Mouse (Mus musculus): ENCODE measurements around the gene Usmg5.
"Not testable (repeated sequence)": the region's sequence is repeated elsewhere in the genome, so short reads cannot be mapped to it uniquely, and the experiment has no call there.

Gene Usmg5

DNA sequence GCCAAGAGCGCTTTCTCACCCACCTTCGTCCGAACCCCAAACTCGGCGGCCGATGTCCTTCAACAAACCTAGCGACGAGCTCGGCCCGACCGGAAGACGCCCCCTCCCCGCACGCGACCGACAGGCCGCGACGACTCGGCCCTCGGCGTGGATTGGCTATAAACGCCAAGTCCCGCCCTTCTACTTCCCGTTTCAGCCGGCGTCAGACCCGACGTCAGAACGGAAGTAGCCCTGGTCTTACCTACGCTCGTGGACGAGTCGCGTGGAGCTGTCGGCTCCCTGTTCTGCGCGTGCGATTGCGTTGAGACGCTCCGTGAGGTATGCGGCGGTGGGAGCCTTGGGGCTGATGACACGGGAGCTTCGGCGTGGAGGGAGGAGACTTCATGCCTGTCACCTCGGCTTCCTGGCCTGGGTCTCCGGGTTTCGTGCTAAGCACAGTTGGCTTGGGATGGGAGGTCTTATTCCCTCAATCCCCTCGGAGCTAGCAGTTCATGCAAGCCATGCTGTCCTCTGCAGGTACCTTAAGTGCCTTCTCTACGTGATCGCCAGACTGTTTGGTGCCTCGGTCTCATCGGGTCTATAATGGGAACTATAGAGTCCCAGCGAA is at the start of gene Usmg5, which contains the start of gene Pdcd11:
TSS of gene Usmg5 (minus strand) at position 98 of the 607 bp plus-strand sequence.
TSS of gene Pdcd11 (plus strand) at position 219 of the 607 bp plus-strand sequence.
- DNase-seq (ENCODE audit: low read depth), result peak; percentile 90

DNA sequence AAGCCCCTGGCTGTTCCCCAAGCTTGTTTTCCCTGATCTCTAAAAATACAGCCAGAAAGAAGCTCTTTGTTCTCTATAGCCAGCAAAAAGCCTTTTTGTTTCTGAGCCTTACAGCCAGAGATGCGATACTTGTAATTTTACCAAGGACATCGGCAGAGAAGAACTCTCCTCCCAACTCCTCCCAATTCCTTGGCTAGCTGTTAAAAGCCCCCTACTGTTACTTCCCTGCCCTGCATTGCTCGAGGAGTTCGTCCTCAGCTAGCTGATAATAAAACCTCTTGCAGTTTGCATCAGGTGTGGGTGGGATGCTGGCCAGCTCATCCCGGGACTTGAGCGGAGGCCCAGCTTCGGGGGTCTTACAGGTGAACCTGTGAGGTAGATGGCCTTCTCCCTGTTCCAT is 49.2 kb upstream of the Usmg5 start:
- DNase-seq (ENCODE audit: low read depth), result not testable (repeated sequence)

DNA sequence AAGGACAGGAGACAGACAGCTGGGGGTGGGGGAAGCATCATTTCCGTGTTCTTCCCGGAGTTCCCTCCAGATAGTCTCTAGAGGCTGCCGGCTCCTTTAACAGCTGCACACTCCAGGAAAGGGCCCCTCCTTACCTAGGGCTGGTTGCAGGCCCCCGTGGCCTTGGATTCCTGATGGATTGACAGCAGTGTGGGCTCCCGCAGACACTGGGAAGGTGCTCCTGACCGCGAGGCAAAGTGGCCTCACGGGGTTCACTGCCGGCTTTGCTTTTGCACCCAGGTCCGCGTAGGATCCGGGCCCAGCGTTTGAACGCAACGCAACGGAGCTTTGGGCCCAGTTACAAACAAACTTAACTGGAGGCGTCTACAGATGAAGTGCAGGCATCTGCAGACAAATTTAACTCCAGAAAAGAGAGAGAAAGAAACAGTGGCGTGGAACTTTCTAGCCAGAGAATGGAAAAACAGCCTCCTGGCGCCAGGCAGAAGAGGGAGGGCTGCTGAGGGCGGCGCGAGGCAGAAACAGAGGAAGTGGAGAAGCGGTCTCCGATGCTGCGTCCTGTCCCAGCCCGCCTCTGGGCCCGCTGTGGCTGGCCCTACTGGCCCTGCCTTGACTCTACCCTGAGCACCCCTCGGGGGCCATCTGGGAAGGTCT is 47.4 kb upstream of the Usmg5 start, which contains the start of gene Calhm2:
TSS of gene Calhm2 (minus strand) at position 524 of the 651 bp plus-strand sequence.
- no peak for DNase-seq (ENCODE audit: low read depth)

DNA sequence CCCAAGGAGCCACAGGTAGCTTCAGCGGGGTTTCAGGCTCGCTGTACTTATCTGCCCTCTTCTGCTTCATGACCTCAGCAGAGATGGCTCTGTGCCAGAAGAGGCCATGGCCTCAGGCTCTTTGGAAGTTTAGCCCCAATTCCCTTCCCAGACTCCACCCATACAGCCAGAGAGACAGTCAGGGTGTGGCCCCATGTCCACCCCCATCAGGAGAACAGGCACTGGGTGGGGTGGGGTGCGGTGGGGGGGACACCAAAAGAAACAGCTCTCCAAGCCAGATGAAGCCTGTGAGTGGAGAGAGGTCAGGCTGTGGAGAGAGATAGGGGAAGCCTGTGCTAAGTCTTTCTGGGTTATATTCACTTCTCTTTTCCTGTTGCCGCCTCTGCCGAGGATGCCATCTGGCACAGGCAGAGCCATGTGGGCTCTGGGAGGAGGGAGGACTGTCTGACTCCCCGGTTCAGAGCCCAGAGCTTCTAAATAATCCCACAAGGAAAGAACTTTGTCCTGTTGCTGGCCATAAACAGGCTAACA is 46.7 kb upstream of the Usmg5 start:
- DNase-seq (ENCODE audit: low read depth), result peak; percentile 44

DNA sequence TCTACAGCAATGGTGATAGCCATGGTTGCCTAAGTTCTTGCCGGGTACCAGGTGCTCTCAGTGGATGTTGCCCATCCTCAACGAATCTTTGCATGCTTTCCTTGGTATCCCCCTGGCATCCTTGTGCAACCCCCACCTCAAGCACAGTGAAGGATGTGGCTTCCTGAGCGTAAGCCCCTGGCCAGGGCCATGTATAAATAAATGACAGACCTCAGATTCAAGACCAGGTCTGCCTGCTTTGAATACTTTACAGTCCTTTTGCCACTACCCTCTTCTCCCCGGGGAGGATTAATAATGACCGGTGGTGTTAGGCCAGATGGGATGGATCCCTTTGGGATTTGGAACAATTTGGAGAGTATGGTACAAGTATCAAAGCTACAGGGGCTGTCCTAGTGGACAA is 45.7 kb upstream of the Usmg5 start:
- DNase-seq (ENCODE audit: low read depth), result no peak

DNA sequence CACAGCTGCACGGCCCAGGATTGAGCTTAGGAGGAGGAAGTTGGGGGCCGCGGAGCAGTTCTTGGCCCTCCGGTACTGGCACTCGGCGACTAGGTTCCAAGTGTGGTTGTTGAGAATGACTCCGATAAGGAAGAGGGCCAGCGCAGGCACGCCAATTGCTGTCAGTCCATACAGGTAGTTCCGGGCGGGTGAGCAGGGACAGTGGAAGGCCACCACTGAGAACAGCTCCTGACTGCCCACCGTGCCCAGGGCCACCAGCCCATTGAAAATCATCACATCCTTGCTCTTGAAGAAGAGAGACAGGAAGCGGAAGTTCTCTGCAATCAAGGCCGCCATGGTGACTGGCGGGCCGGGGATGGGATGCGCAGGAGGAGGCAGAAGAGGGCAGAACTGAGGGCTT is 45.1 kb upstream of the Usmg5 start:
- DNase-seq (ENCODE audit: low read depth), result no peak

DNA sequence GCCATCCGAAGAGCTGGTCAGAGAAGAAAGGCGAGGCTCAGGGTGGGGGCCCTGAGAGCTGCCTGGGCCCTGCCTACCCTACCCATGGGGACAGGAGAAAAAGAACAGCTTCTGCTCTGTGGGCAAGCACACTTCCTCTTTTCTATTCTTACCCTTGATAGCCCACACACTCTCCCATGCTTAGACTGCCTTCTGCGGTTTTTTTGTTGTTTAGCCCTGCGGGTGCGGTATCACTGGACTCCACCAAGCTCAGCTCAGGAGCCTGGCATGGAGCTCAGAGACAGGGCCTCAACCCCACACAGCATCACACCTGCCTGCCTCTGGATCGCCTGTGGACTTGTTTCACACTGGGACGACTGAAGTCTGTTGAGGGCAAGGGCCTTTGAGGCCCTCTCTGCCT is 42.7 kb upstream of the Usmg5 start:
- peak; percentile 50 for DNase-seq (ENCODE audit: low read depth)

DNA sequence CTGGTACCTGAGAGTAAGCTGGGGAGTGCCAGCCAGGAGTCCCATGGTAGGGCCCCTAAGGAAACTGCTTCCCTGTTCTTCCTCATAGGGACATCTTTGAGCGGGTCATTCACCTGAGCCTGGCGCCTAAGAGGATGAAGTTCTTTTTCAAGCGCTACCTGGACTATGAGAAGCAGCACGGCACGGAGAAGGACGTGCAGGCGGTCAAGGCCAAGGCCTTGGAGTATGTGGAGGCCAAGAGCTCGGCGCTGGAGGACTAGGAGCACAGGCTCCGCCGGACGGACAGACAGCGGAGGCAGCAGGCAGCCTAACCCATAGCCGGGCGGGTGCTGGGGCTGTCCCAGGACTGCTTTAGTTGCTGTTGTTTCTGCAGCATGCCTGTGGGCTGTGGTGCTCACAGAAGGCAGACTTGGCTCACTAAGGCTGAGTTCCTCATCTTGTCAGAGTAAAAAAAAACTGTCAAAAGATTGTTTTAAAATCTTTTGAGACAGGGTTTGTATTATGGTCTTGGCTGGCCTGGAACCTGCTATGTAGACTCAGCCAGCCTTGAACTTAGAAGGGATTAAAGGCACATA is 40.2 kb upstream of the Usmg5 start:
- DNase-seq (ENCODE audit: low read depth), result no peak

DNA sequence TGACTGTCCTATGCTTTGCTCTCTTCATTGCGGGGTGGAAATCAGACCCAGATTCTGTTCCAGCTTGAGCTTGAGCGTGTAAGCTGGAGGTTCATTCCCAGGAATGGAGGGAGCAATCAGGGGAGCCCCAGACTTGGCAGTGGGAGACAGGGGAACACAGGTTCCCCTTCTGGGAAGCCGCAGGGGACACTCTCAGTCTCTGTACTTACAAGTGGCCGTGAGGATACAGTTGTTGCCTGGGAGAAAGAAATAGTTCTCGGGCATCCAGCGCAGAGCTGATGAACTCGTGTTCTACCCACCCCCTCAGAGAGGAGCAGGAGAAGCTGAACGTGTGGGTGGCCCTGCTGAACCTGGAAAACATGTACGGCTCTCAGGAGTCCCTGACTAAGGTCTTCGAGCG is 38.4 kb upstream of the Usmg5 start:
- no peak for DNase-seq (ENCODE audit: low read depth)

DNA sequence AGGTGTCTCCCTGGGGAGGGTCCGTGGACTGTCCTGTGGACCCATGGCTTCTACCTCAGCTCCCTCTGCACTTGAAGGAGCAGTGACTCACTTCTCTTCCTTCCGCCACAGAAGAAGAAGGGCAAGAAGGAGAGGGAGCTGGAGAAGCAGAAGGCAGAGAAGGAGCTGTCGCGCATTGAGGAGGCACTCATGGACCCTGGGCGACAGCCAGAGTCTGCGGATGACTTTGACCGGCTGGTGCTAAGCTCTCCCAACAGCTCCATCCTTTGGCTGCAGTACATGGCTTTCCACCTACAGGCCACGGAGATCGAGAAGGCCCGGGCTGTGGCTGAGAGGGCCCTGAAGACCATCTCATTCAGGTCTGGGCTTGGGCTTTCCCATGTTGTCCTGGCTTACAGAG is 37.7 kb upstream of the Usmg5 start:
- no peak for DNase-seq (ENCODE audit: low read depth)

DNA sequence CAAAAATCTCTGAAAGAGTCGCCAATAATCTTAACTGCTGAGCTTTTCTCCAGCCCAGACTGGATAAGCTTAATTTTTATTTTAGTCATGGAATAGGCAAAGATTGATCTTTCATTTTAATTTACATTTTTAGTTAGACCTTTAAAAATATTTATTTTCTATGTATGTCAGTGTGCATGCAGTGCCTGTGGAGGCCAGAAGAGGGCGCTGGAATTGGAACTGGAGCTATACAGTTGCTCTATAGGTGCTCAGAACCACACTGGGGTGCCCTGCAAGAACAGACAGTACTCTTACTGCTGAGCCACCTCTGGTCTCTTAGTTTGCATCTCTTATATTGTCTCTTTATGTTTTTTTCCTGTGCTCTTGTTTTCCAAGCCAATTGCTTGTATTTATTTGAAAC is 32.4 kb upstream of the Usmg5 start:
- peak; percentile 37 for DNase-seq (ENCODE audit: low read depth)

DNA sequence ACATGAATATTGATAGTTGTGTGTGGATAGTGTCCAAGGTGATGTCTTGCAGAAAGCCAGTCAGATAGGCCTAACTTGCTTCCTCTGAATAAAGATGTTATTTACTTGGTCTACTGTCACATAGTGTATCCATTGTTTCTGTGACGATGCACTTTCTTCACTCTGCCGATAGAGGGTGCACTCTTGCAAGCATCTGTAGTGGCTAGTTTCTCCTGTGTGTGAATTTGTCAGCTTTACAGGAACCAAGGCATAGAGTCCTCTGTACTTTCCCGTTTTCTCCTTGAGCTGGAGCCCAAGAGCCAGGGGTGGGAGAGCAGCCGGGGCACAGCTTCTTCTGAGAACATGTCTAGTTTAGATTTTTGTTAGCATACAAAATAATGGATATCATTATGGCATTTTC is 30.6 kb upstream of the Usmg5 start:
- DNase-seq (ENCODE audit: low read depth), result no peak

DNA sequence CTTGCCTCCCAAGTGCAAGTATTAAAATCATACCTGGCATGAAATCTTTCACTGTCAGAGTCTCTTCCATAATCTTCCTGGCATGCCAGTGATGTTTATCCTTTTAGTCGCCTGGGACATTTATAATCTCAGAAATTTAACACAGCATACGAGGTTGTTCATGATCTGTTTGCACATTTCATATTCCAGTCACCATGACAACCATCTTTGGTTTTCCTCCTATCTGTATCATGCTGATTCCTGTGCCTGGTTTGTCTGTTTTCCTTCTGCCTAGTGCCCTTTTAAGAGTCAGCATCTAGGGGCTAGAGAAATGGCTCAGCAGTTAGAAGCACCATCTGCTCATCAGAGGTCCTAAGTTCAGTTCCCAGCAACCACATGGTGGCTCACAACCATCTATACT is 28.2 kb upstream of the Usmg5 start:
- DNase-seq (ENCODE audit: low read depth), result no peak

DNA sequence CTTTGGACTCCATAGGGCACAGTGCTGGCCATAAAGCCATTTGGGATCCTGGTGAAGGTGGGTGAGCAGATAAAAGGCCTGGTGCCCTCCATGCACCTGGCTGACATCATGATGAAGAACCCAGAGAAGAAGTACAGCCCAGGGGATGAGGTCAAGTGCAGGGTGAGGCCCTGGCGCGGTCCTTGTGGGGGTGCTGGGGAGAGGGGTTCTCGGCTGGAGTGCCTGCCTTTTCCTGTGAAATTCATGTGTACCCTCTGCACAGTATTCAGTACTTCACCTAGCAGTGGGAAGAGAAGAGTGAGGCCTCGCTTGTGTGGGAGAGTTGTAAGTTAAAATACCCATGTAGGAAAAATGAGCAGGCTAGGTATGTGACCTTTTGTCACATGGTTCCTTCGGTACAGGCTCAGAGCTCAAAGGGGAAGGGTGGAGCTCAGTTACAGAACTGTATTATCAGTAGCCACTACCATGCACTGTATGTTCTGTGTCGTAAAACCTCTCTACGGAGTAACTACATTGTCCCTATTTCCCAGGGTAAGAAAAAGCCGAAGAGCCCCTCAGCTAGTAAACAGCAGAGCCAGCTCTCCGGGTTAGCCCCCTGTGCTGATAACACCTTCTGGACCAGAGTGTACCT is 14.3 kb upstream of the Usmg5 start:
- DNase-seq (ENCODE audit: low read depth), result no peak

DNA sequence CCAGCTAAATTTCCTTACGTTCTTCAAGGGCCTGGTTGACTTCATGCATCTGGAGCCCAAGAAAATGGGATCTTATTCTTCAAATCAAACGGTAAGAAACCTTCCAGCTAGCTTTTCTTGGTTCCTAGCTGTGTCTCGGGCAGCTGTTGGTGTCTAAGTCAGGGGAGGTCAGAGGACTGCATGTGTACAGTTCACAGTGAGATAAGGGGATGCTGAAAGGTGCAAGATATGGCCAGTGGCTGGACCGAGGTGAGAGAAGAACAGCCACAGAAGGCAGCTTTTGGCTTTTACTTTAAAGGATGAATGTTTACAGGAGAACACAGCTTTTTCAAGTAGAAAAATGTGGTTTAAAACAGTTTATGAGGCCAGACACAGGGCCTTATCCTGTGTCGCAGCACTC is 10.6 kb upstream of the Usmg5 start:
- DNase-seq (ENCODE audit: low read depth), result no peak

DNA sequence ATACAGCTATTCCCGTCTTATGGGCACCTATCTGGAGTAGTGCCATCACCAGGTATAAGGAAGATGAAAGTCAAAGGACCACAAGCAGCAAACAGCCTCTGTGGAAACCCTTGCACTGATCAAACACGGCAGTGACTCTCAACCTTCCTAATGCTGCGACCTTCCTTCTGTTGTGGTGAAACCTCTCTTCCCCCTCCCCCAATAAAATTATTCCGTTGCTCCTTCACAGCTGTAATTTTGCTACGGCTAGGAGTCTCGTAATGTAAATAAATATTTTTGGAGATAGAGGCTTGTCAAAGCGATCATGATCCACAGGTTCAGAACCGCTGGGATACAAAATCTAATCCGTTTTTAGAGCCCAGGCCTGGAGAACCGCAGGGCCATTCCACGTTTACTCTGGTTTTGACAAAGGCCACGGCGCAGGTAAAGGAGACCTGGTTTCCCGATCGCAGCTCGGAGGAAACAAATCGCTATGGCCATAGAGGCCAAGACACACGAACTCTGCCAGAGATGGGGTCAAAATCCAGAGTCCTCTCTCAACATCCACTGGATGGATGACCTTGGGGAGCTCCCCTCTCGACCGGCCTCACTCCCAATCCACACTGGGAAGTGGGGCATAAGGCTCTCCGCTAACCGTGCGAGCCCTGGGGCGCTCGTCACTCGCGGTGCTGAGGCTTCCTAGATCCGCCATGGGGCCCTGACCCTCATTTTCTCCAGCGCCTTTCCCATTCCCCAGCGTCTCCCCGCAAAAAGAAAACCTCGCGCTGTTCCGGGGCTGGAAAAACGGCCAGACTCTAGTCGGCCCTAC is 525 bp downstream of the Usmg5 start:
- DNase-seq (ENCODE audit: low read depth), result peak; percentile 13

DNA sequence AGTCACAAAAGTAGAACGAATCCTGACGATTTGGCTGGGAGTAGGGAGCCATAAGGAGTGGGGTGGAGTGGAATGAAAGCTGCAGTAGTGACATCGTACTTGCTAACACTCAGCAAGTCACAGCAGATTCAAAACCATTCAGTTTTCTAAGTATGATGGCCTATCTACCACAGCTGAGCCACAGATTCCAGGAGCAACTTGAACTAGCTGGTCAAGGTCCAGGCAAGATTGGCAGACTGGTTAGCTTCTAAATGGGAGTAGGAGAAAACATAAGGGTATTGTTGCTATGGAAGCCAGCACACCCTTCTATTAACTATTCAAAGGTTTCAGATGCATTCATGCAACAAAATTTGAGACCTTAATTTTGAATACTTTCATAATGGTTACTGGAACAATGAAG is 2.2 kb downstream of the Usmg5 start:
- no peak for DNase-seq (ENCODE audit: low read depth)

DNA sequence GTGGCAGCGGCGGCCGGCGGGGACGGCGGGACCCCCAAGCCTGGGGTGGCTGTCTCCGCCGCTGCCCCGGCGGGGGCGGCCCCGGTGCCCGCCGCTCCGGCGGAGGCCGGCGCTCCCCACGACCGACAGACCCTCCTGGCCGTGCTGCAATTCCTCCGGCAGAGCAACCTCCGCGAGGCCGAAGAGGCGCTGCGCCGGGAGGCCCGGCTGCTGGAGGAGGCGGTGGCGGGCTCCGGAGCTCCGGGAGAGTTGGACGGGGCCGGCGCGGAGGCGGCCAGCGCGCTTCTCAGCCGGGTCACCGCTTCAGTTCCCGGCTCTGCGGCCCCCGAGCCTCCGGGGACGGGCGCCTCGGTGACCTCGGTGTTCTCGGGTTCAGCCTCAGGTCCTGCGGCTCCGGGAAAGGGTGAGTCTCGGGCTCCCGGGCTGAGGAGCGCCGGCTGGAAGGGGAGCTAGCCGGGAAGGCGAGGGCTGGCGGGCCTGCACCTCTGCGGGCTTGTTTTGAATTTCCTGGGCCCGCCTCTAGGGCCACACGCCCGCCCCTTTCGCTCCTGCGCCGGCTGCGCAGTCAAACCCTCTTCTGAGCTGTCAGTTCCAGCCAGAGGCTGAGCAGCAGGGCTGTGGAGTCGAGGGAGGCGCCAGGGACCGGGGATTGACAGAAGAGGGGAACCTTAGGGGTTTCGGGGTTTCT is 22.4 kb downstream of the Usmg5 start:
- DNase-seq (ENCODE audit: low read depth), result peak; percentile 76

DNA sequence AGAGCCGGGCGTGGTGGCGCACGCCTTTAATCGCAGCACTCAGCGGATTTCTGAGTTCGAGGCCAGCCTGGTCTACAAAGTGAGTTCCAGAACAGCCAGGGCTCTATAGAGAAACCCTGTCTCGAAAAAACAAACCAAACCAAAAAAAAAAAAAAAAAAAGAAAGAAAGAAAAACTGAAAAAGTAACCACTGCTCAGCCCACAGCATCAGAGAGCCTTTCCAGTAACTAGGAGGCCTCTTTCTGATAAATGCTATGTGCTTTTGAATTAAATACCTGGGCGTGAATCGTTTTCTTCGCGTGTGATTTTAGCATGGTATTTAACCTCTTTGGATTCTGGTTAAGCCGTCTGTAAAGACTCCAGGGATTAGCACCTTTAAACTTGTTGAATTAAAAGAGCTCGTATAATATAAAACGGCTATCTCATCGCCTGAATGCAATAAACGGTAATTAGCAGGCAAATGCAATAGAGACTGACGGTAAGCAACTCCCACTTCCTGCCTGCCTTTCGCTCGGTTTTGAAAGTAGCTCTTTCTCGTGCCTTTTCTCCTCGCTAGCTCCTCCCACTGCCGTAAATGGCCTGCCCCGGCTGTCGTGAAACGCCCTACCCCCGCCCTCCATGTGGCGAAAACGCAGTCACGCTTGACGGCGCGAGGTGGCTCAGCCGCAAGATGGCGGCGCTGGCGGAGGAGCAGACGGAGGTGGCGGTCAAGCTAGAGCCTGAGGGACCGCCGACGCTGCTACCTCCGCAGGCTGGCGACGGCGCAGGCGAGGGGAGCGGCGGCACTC is 23.2 kb downstream of the Usmg5 start, which contains the start of gene Taf5:
TSS of gene Taf5 (plus strand) at position 651 of the 787 bp plus-strand sequence.
- DNase-seq (ENCODE audit: low read depth), result peak; percentile 97

DNA sequence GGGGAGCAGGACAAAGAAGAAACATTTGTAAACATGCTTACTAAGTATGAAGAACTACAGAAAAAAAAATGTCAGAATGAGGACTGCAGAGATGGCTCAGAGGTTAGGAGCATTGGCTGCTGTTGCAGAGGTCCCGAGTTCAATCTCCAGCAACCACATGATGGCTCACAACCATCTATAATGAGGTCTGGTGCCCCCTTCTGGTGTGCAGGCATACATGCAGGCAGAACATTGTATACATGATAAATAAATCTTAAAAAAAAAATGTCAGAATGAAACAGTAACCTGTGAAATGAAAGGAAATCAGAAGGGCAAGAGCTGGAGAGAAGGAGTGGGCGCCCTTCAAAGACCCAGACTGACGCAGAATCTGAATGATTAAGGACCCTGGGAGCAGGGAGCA is 24.6 kb downstream of the Usmg5 start:
- no peak for DNase-seq (ENCODE audit: low read depth)
